Mouse (Mus musculus): ENCODE results near the gene Vil1.

- no peak for TF ChIP-seq CTCF (IDR thresholded peaks at IDR 0.05; ENCODE audit: extremely low read depth, insufficient read depth, low read length)
- TF ChIP-seq POLR2A (IDR thresholded peaks at IDR 0.05; ENCODE audit: extremely low read depth, insufficient read depth, low read length) = no peak
Measured at GRCm38 (mm10) chr1:74400531-74400930, 8.6 kb upstream of the Vil1 start.

Data from cortical plate, adult 2 months (tissue).